Mouse (Mus musculus): ENCODE results near the gene A930004D18Rik. TPM values are rescaled to one million over a fixed set of nuclear protein-coding genes. Genes with fewer than 3 reads are reported as not detected.
A peak's percentile ranks its signal among the peaks of the same experiment; 100 is the strongest.

The A930004D18Rik gene
- polyA plus RNA-seq, 1 experiment from 2014 or later: 19.9 TPM

GRCm38 (mm10) chr2:18031831-18032537, 5.6 kb downstream of the A930004D18Rik start:
- no peaks in the 10 kb centered on the region for H3K27me3 ChIP-seq
- peak overlapping the region; percentile 79 for H3K9ac ChIP-seq (replicated peaks)
- H3K27ac ChIP-seq: peak overlapping the region; percentile 79
- H3K4me3 ChIP-seq (replicated peaks): peak overlapping the region; percentile 42
- peak; percentile 21 for ATAC-seq (ENCODE audit: insufficient number of reproducible peaks, insufficient read depth, low FRiP score, low TSS enrichment, low read depth)
- H3K4me2 ChIP-seq: peak overlapping the region; percentile 91
- 1% methylated on average over 34 of the region's 34 CpGs for WGBS
- H3K4me1 ChIP-seq (replicated peaks): peaks cover 31% of the 10 kb centered on the region
- H3K36me3 ChIP-seq: no peaks in the 10 kb centered on the region
- H3K9me3 ChIP-seq: no peaks in the 10 kb centered on the region

- H3K36me3 ChIP-seq: no peaks in the 10 kb centered on the region
- H3K27ac ChIP-seq: peak overlapping the region; percentile 79; the same call in 1 of the 2 replicates
- ATAC-seq (ENCODE audit: insufficient number of reproducible peaks, insufficient read depth, low FRiP score, low TSS enrichment, low read depth): no peak
- no peaks in the 10 kb centered on the region for H3K27me3 ChIP-seq
- H3K4me3 ChIP-seq (replicated peaks): peak overlapping the region; percentile 42
- H3K4me2 ChIP-seq: peak overlapping the region; percentile 91
- 2% methylated on average over 26 of the region's 26 CpGs for WGBS
- H3K9me3 ChIP-seq: no peaks in the 10 kb centered on the region
- peak overlapping the region; percentile 79 for H3K9ac ChIP-seq (replicated peaks)
- peaks cover 37% of the 10 kb centered on the region for H3K4me1 ChIP-seq (replicated peaks)
Measured at GRCm38 (mm10) chr2:18031271-18031821, 6.2 kb downstream of the A930004D18Rik start.

- no peaks in the 10 kb centered on the region for H3K36me3 ChIP-seq
- H3K27me3 ChIP-seq: no peaks in the 10 kb centered on the region
- no peak for ATAC-seq (ENCODE audit: insufficient number of reproducible peaks, insufficient read depth, low FRiP score, low TSS enrichment, low read depth)
- H3K4me3 ChIP-seq (replicated peaks): no peak overlapping the region
- peaks cover 44% of the 10 kb centered on the region for H3K4me1 ChIP-seq (replicated peaks)
- H3K9ac ChIP-seq (replicated peaks): no peak overlapping the region
- WGBS: 55% methylated on average over 8 of the region's 8 CpGs
- no peaks in the 10 kb centered on the region for H3K9me3 ChIP-seq
- H3K4me2 ChIP-seq: peak overlapping the region; percentile 91
- H3K27ac ChIP-seq: no peak overlapping the region
Measured at GRCm38 (mm10) chr2:18030581-18030980, 7.0 kb downstream of the A930004D18Rik start.

- 71% methylated on average over 7 of the region's 7 CpGs for WGBS
- Histone ChIP-seq H3K4me3 (replicated peaks) (no peak overlapping the region), H3K27ac (no peak overlapping the region), H3K4me2 (0 out of 2 replicates have a peak overlapping the region, but pooled peaks have one; percentile 21), H3K9me3 (no peaks in the 10 kb centered on the region), H3K36me3 (no peaks in the 10 kb centered on the region), H3K27me3 (no peaks in the 10 kb centered on the region), H3K4me1 (replicated peaks) (peaks cover 44% of the 10 kb centered on the region), H3K9ac (replicated peaks) (no peak overlapping the region)
- no peak for ATAC-seq (ENCODE audit: insufficient number of reproducible peaks, insufficient read depth, low FRiP score, low TSS enrichment, low read depth)
Measured at GRCm38 (mm10) chr2:18029656-18030055, 7.9 kb downstream of the A930004D18Rik start.

- H3K9ac ChIP-seq (replicated peaks): peak overlapping the region; percentile 91
- peak; percentile 45 for ATAC-seq (ENCODE audit: insufficient number of reproducible peaks, insufficient read depth, low FRiP score, low TSS enrichment, low read depth)
- no peaks in the 10 kb centered on the region for H3K27me3 ChIP-seq
- WGBS: under 1% methylated on average over 61 of the region's 61 CpGs
- H3K9me3 ChIP-seq: no peaks in the 10 kb centered on the region
- H3K36me3 ChIP-seq: no peaks in the 10 kb centered on the region
- H3K4me2 ChIP-seq: peak overlapping the region; percentile 97
- peaks cover 39% of the 10 kb centered on the region for H3K4me1 ChIP-seq (replicated peaks)
- peak overlapping the region; percentile 67 for H3K4me3 ChIP-seq (replicated peaks)
- H3K27ac ChIP-seq: peak overlapping the region; percentile 99
Measured at GRCm38 (mm10) chr2:18028140-18029021, 9.2 kb downstream of the A930004D18Rik start.

GRCm38 (mm10) chr2:18027448-18028139, 9.9 kb downstream of the A930004D18Rik start:
- Histone ChIP-seq H3K9me3 (no peaks in the 10 kb centered on the region), H3K9ac (replicated peaks) (peak overlapping the region; percentile 91), H3K4me2 (peak overlapping the region; percentile 97), H3K27ac (peak overlapping the region; percentile 99), H3K4me3 (replicated peaks) (peak overlapping the region; percentile 67), H3K4me1 (replicated peaks) (peaks cover 32% of the 10 kb centered on the region), H3K36me3 (no peaks in the 10 kb centered on the region), H3K27me3 (no peaks in the 10 kb centered on the region)
- peak; percentile 75 for ATAC-seq (ENCODE audit: insufficient number of reproducible peaks, insufficient read depth, low FRiP score, low TSS enrichment, low read depth)
- WGBS: under 1% methylated on average over 44 of the region's 44 CpGs

- WGBS: under 1% methylated on average over 44 of the region's 44 CpGs
Measured at GRCm38 (mm10) chr2:18026116-18026947, 11.2 kb downstream of the A930004D18Rik start.

GRCm38 (mm10) chr2:18025781-18026115, 11.8 kb downstream of the A930004D18Rik start:
- H3K4me3 ChIP-seq (replicated peaks): peak overlapping the region; percentile 67
- no peaks in the 10 kb centered on the region for H3K27me3 ChIP-seq
- H3K4me1 ChIP-seq (replicated peaks): peaks cover 16% of the 10 kb centered on the region
- H3K27ac ChIP-seq: 0 out of 2 replicates have a peak overlapping the region, but pooled peaks have one; percentile 56
- WGBS: 3% methylated on average over 14 of the region's 14 CpGs
- ATAC-seq (ENCODE audit: insufficient number of reproducible peaks, insufficient read depth, low FRiP score, low TSS enrichment, low read depth): no peak
- peak overlapping the region; percentile 60 for H3K9ac ChIP-seq (replicated peaks)
- no peaks in the 10 kb centered on the region for H3K36me3 ChIP-seq
- peak overlapping the region; percentile 97 for H3K4me2 ChIP-seq
- H3K9me3 ChIP-seq: no peaks in the 10 kb centered on the region

More at GRCm38 (mm10) chr2:18026116-18026947, 11.2 kb downstream of the A930004D18Rik start:
- H3K4me3 ChIP-seq (replicated peaks): peak overlapping the region; percentile 67
- no peaks in the 10 kb centered on the region for H3K27me3 ChIP-seq
- peak overlapping the region; percentile 60 for H3K9ac ChIP-seq (replicated peaks)
- ATAC-seq (ENCODE audit: insufficient number of reproducible peaks, insufficient read depth, low FRiP score, low TSS enrichment, low read depth): peak; percentile 35; the same call in 1 of the 2 replicates
- H3K36me3 ChIP-seq: no peaks in the 10 kb centered on the region
- no peaks in the 10 kb centered on the region for H3K9me3 ChIP-seq
- H3K4me1 ChIP-seq (replicated peaks): peaks cover 21% of the 10 kb centered on the region
- peak overlapping the region; percentile 97 for H3K4me2 ChIP-seq
- peak overlapping the region; percentile 56 for H3K27ac ChIP-seq

GRCm38 (mm10) chr2:18025116-18025515, 12.4 kb downstream of the A930004D18Rik start:
- H3K9me3 ChIP-seq: no peaks in the 10 kb centered on the region
- no peak overlapping the region for H3K27ac ChIP-seq
- no peaks in the 10 kb centered on the region for H3K36me3 ChIP-seq
- H3K9ac ChIP-seq (replicated peaks): no peak overlapping the region
- ATAC-seq (ENCODE audit: insufficient number of reproducible peaks, insufficient read depth, low FRiP score, low TSS enrichment, low read depth): no peak
- no peaks in the 10 kb centered on the region for H3K27me3 ChIP-seq
- H3K4me1 ChIP-seq (replicated peaks): peaks cover 14% of the 10 kb centered on the region
- WGBS: 60% methylated on average over 5 of the region's 5 CpGs
- H3K4me3 ChIP-seq (replicated peaks): peak overlapping the region; percentile 67; the same call in 1 of the 2 replicates
- peak overlapping the region; percentile 97 for H3K4me2 ChIP-seq

GRCm38 (mm10) chr2:18022886-18023285, 14.7 kb downstream of the A930004D18Rik start:
- no peaks in the 10 kb centered on the region for H3K9me3 ChIP-seq
- no peaks in the 10 kb centered on the region for H3K36me3 ChIP-seq
- WGBS: 44% methylated on average over 1 of the region's 1 CpGs
- H3K4me2 ChIP-seq: no peak overlapping the region
- H3K27me3 ChIP-seq: no peaks in the 10 kb centered on the region
- H3K9ac ChIP-seq (replicated peaks): no peak overlapping the region
- ATAC-seq (ENCODE audit: insufficient number of reproducible peaks, insufficient read depth, low FRiP score, low TSS enrichment, low read depth): no peak
- H3K4me1 ChIP-seq (replicated peaks): peaks cover 17% of the 10 kb centered on the region
- no peak overlapping the region for H3K4me3 ChIP-seq (replicated peaks)
- no peak overlapping the region for H3K27ac ChIP-seq

Measured in limb, embryonic 12.5 days (tissue).